Mouse (Mus musculus) heart, embryonic 14.5 days (tissue): ENCODE measurements around the gene Dyrk4. TPM values are rescaled to one million over a fixed set of nuclear protein-coding genes. Genes with fewer than 3 reads are reported as not detected.

Source experiments
- ATAC-seq: fragments of 200-750 bp; cut with Nextera tagmentation; 2 replicates; pipeline ENCODE4 v1.8.0; 2017; ENCODE audit warnings: low read depth, moderate TSS enrichment; ENCODE audit not compliant: insufficient number of reproducible peaks, insufficient read depth, low FRiP score
- H3K27ac ChIP-seq, 2 experiments: fragments of 200-500 bp in 1 of 2; fragments of 300-500 bp in 1 of 2; sonication (generic) in 1 of 2; replicated peaks in 1 of 2; 2 replicates each; pipeline ENCODE4 v1.5.1; 2012 to 2014; ENCODE audit warnings: low read depth in 2 of 2, low read length in 2 of 2, control low read depth in 1 of 2, mild to moderate bottlenecking in 1 of 2, mixed read lengths in 1 of 2; ENCODE audit not compliant: control insufficient read depth in 1 of 2, insufficient read depth in 1 of 2
- H3K27me3 ChIP-seq: fragments of 300-500 bp; sonication (generic); 2 replicates; pipeline ENCODE4 v1.6.1; 2014; ENCODE audit warnings: mild to moderate bottlenecking, low read length, control low read depth; ENCODE audit not compliant: control insufficient read depth, insufficient read depth
- H3K36me3 ChIP-seq: fragments of 300-500 bp; sonication (generic); 2 replicates; pipeline ENCODE4 v1.6.1; 2014; ENCODE audit warnings: mild to moderate bottlenecking, control low read depth, low read length, mixed read lengths; ENCODE audit not compliant: control insufficient read depth, insufficient read depth
- H3K4me1 ChIP-seq, 2 experiments: fragments of 200-500 bp in 1 of 2; fragments of 300-500 bp in 1 of 2; sonication (generic) in 1 of 2; 2 replicates each; pipeline ENCODE4 v1.6.1; 2012 to 2014; ENCODE audit warnings: low read length in 2 of 2, control low read depth in 1 of 2, mixed read lengths in 1 of 2; ENCODE audit not compliant: control insufficient read depth in 2 of 2, insufficient read depth in 2 of 2
- H3K4me2 ChIP-seq: fragments of 300-500 bp; sonication (generic); 2 replicates; pipeline ENCODE4 v1.6.1; 2014; ENCODE audit warnings: mild to moderate bottlenecking, low read length
- H3K4me3 ChIP-seq, 2 experiments: fragments of 200-500 bp in 1 of 2; fragments of 300-500 bp in 1 of 2; sonication (generic) in 1 of 2; 2 replicates each; pipeline ENCODE4 v1.5.1; 2012 to 2014; ENCODE audit warnings: low read length in 2 of 2, mild to moderate bottlenecking in 2 of 2, control low read depth in 1 of 2, low read depth in 1 of 2, moderate library complexity in 1 of 2; ENCODE audit not compliant: control insufficient read depth in 1 of 2, insufficient read depth in 1 of 2
- H3K9ac ChIP-seq: fragments of 300-500 bp; sonication (generic); 2 replicates; pipeline ENCODE4 v1.6.1; 2014; ENCODE audit warnings: mild to moderate bottlenecking, low read length
- H3K9me3 ChIP-seq: fragments of 300-500 bp; sonication (generic); 2 replicates; pipeline ENCODE4 v1.6.1; 2016; ENCODE audit warnings: low read length, control low read depth; ENCODE audit not compliant: control insufficient read depth
- WGBS: fragments of 180-500 bp; shearing (Covaris S2); extraction: QIAGEN DNeasy Blood & Tissue Kit; methylation state at CpG from one replicate; pipeline ENCODE4 v1.1.7; 2014; 5-methylcytosine and 5-hydroxymethylcytosine counted together
- polyA plus RNA-seq: library from polyadenylated mRNA; unstranded; fragments of >200 nt; fragmentation: Nextera tagmentation; extraction: Ambion mirVana; gene quantifications from 2 replicates; pipeline ENCODE4 v1.2.1, GENCODE M21; 2014

Dyrk4 gene
- polyA plus RNA-seq, 1 experiment from 2014 or later: not detected

DNA sequence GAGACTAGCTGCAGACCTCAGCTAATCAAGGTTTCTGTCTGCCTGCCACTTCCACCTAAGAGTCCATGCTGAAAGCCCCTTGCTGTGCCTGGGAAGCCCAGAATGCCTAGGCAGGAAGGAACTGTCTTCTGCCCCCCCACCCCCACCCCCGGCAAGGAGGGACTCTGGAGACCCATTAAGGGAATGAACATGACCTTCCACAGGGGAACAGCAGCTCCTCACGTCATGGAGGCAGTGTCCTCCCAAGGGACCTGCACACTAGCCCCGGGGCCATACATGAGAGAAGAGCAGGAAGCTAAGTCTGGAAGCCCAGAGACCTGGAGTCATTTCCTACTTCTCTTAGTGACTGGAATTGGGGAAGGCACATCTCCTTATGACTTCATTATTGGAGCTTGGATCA, 13.8 kb downstream of the Dyrk4 start:
- H3K4me1 ChIP-seq: no peaks in the 10 kb centered on the region
- no peaks in the 10 kb centered on the region for H3K27me3 ChIP-seq
- H3K36me3 ChIP-seq: no peaks in the 10 kb centered on the region
- no peak overlapping the region for H3K27ac ChIP-seq
- H3K4me3 ChIP-seq: no peak overlapping the region
- no peak overlapping the region for H3K9ac ChIP-seq
- WGBS: 30% methylated on average over 3 of the region's 3 CpGs
- H3K9me3 ChIP-seq: no peaks in the 10 kb centered on the region
- no peak overlapping the region for H3K4me2 ChIP-seq
- no peak for ATAC-seq

DNA sequence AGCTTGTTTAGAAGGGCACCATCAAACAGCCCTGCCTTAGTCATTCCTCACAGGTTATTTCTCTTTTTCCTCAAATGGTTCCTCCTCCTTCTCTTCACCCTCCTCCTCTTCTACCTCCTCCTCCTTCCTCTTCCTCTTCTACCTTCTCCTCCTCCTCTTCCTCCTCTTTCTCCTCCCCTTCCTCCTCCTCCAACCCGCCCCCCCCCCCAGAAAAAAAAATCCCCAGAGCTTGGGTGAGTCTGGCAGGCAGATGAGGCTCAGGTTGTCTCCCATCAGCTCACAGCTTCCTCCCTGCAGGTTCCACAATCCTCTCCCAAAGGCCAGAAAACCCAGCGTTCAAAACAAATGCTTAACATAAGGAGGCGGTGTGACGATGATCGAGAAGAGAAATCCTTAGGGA, 14.3 kb downstream of the Dyrk4 start:
- H3K36me3 ChIP-seq: no peaks in the 10 kb centered on the region
- H3K9me3 ChIP-seq: no peaks in the 10 kb centered on the region
- no peak overlapping the region for H3K4me3 ChIP-seq
- ATAC-seq: no peak
- no peaks in the 10 kb centered on the region for H3K4me1 ChIP-seq
- 58% methylated on average over 4 of the region's 5 CpGs for WGBS
- no peaks in the 10 kb centered on the region for H3K27me3 ChIP-seq
- H3K27ac ChIP-seq: no peak overlapping the region
- no peak overlapping the region for H3K9ac ChIP-seq
- no peak overlapping the region for H3K4me2 ChIP-seq

DNA sequence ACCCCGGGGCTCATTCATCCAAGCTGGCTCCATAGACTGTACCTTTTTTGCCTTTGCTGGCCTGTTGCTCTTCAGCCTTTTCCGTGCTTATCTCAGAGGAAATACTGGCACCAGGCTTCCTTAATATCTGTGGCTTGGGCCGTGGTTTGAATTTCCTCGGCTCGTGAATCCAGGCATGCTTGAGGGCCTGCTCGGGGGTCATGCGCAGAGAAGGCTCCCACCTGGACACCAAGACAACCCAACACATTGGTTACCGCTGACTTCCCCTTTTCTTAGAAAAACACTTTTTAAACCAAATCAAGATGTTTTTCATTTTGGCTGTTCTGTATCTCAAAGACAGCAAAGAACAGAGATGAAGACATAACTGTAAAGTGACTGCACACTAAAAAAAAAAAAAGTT, 44.5 kb downstream of the Dyrk4 start:
- H3K9ac ChIP-seq: no peak overlapping the region
- no peak for ATAC-seq
- WGBS: 63% methylated on average over 8 of the region's 8 CpGs
- H3K27ac ChIP-seq: no peak overlapping the region
- H3K27me3 ChIP-seq: 0 out of 2 replicates have a peak, but pooled peaks cover 4% of the 10 kb centered on the region
- no peak overlapping the region for H3K4me2 ChIP-seq
- no peaks in the 10 kb centered on the region for H3K36me3 ChIP-seq
- H3K4me3 ChIP-seq: no peak overlapping the region
- no peaks in the 10 kb centered on the region for H3K4me1 ChIP-seq
- H3K9me3 ChIP-seq: no peaks in the 10 kb centered on the region

DNA sequence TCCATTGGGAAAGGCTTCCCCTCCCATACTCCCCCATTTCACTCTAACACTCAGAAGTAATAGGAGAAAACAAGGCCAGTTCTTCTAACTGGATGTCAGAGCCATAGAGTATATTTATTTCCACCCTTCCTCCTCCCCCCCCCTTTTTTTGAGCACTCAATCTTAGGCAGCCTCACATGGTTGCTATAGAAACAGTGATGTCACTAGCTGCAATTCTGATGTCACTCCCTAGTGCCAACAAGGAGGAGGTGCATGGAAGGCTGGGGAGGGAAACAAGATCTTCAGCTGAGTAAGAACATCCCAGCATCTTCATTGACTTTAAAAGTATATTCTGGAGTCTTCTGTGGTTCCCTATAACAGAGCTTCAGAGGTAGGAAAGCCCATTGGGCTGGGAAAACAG, 68.8 kb downstream of the Dyrk4 start, which contains the start of gene Akap3:
Akap3 (plus strand) TSS at position 218 of the 400 bp plus-strand sequence.
- peaks cover 0 to 7% of the 10 kb centered on the region in 2 experiments; a peak in 3 of 4 replicates for H3K4me1 ChIP-seq
- no peaks in the 10 kb centered on the region for H3K9me3 ChIP-seq
- H3K27ac ChIP-seq: no peak within 1 kb of the TSS
- no peak within 1 kb of the TSS for H3K4me2 ChIP-seq
- no peak within 1 kb of the TSS for H3K4me3 ChIP-seq
- H3K9ac ChIP-seq: no peak within 1 kb of the TSS
- H3K36me3 ChIP-seq: no peaks in the 10 kb centered on the region
- no peak for ATAC-seq
- peaks cover 6% of the 10 kb centered on the region; the same call in 1 of the 2 replicates for H3K27me3 ChIP-seq

DNA sequence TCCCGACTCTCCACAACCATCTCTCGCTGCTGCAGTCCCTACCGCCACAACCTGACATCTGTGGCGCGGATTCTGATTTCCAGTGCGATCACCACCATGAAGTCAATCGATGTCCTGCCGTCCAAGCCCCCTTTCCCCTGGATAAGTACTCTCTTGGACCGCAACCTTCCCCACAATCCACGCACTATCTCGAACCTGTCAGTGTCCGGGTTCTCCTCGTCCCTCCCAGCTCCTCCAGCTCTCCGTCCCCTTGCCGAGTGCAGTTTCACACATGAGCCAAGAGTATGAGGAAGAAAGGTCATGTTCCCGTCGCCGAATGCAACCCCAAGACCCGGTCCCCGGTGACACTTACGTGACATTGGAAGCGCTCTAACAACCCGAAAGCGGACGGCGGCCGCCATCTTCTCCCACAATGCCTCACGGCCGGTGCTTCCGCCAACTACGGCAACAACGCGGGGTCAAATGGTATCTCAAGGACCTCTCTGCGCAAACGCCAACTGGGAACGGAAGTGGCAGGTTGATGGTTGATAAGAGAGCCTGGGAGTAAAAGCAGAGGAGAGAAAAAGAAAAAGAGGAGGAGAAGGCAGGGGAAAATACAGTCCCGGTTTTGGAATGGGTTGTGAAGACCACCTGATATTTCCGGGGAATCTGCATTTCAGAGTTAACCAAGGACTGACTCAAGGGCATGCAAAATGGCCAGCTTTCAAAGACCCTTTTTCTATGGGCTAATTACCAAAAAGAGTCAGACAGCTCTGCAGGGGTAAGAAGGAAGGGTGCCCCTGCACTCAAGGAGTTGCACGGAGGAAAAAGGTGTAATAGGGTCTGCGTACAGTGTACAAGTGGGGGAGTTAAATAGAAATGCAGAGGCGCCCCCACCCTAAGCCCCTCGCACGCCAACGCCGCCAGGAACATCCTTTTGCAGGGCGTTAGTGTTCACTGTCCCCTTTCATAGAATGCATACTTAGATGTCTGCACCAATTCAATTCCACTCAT, 72.6 kb downstream of the Dyrk4 start, which contains the start of gene Ndufa9:
Ndufa9 (minus strand) TSS at position 425 of the 993 bp plus-strand sequence.
- Histone ChIP-seq H3K4me3 (peak within 1 kb of the TSS; percentile 68 to 80), H3K4me1 (peaks cover 0 to 12% of the 10 kb centered on the region in 2 experiments; a peak in 3 of 4 replicates), H3K9me3 (no peaks in the 10 kb centered on the region), H3K27me3 (no peaks in the 10 kb centered on the region), H3K27ac (peak within 1 kb of the TSS; percentile 44 to 45; a peak in 3 of 4 replicates), H3K36me3 (peaks cover 10% of the 10 kb centered on the region), H3K4me2 (peak within 1 kb of the TSS; percentile 78), H3K9ac (peak within 1 kb of the TSS; percentile 85)
- ATAC-seq: peak; percentile 61
- 7% methylated on average over 46 of the region's 46 CpGs for WGBS

DNA sequence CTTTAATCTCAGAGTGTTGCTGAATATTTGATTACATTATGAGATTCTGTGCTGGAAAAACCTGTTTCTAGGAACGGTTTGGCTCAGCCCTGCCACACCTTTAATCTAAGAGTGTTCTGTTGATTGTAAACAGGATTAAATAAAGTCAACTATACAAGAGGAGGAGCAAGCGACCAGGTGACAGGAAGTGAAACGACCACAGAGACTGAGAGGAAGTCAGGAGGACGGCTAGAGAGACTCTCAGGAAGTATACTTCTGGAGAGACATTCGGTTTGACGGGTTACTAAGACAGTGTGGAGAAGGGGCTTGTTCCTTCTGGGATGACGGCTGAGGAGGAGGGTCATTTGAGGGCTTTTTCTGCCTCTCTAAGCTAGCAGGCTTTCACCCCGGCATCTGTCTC, 85.0 kb downstream of the Dyrk4 start:
- no peak overlapping the region for H3K4me2 ChIP-seq
- H3K4me3 ChIP-seq: no peak overlapping the region
- H3K9me3 ChIP-seq: no peaks in the 10 kb centered on the region
- WGBS: 80% methylated on average over 8 of the region's 8 CpGs
- ATAC-seq: no peak
- H3K27ac ChIP-seq: no peak overlapping the region
- H3K4me1 ChIP-seq: no peaks in the 10 kb centered on the region
- H3K9ac ChIP-seq: no peak overlapping the region
- no peaks in the 10 kb centered on the region for H3K27me3 ChIP-seq
- peaks cover 100% of the 10 kb centered on the region for H3K36me3 ChIP-seq
